Mouse (Mus musculus): ENCODE results near the gene Rad51ap2.

Gene Rad51ap2

GRCm38 (mm10) chr12:11455549-11456194 lies at the start of gene Rad51ap2:
Rad51ap2 (plus strand) TSS chr12:11456079.
- DNase-seq, result peak; percentile 97

DNA sequence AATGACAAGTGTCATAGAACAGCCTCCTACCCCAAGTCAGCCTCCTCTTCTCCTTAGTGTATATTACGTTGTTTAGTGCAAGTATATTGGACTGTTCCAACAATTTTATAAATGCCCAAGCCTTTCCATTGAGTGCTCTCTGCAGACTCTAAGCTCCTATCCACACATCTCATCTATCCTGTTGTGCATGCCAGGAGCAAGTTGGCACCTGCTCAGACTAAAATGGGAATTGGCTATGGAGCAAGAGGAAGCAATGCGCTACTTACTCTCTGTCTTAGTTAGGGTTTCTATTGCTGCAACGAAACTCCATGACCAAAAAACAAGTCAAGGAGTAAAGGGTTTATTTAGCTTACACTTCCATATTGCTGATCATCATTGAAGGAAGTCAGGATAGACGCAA lies 48.2 kb upstream of the Rad51ap2 start:
- DNase-seq, result no peak

DNA sequence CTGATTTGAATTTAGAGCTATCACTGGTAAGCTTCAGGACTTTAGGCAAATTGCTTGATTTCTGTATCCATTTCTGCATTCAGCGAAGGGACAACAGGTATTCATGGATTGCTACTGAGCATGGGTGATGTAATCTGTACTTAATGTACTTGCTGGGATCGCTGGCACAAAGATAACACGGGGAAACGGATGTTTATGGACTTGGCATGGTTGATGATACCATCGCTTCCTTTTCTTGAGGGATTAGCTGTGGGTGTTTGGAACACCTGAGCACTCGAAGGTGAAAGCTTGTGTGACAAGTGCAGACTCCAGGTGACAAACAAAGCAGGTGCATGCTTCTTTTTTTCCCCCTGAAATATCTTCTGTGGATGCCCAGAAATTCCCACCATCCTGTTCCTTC lies 37.8 kb upstream of the Rad51ap2 start:
- DNase-seq, result peak; percentile 56

- DNase-seq, result no peak
Observed at GRCm38 (mm10) chr12:11427396-11427795, 28.5 kb upstream of the Rad51ap2 start.

DNA sequence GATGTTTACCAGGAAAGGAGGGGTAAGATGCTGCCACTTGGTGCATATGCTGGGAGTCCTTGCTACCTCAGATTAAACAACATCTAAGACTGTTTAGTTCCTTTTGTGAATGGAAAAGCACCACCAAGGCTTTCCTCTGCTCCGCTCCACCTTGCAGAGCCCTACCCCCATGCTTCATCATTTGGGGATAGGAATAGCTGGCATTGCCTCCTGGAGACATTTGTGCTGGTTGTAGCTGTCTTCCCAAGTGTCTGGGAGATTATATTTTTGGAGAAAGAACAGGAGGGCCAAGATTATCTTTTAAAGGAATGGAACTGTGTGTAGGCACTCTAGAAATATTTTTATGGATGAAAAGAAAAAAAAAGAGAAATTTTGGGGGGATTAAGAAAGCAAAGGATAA lies 22.8 kb upstream of the Rad51ap2 start:
- no peak for DNase-seq

DNA sequence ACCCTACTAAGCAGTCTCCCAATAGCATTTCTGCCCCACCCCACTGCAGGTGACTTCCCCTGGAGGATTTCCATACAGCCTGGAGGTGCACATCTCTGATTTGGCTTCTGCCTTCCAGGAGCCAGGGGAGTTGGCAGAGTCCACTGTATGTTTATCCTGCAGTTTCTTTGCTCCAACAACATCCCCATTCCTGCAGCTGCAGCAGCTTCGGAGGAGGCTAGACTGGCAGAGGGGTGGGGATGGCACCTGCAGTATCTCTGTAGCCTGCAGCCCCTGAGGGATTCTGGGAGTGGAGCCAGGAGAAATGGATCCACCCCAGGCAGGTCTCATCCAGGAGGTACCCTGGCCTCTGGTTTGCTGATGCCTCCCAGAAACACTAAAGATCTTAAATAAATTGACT lies 22.2 kb upstream of the Rad51ap2 start:
- DNase-seq, result peak; percentile 68

GRCm38 (mm10) chr12:11434446-11434845 lies 21.4 kb upstream of the Rad51ap2 start:
- DNase-seq, result peak; percentile 58

- peak; percentile 33 for DNase-seq
Observed at GRCm38 (mm10) chr12:11435246-11436022, 20.4 kb upstream of the Rad51ap2 start.

- peak; percentile 50 for DNase-seq
Observed at GRCm38 (mm10) chr12:11436023-11436350, 19.9 kb upstream of the Rad51ap2 start.

GRCm38 (mm10) chr12:11436497-11437265 lies 19.2 kb upstream of the Rad51ap2 start, which contains the start of gene Vsnl1:
Vsnl1 (minus strand) TSS chr12:11436613.
- peak; percentile 96 for DNase-seq

GRCm38 (mm10) chr12:11437266-11437906 lies 18.5 kb upstream of the Rad51ap2 start:
- DNase-seq, result peak; percentile 93

DNA sequence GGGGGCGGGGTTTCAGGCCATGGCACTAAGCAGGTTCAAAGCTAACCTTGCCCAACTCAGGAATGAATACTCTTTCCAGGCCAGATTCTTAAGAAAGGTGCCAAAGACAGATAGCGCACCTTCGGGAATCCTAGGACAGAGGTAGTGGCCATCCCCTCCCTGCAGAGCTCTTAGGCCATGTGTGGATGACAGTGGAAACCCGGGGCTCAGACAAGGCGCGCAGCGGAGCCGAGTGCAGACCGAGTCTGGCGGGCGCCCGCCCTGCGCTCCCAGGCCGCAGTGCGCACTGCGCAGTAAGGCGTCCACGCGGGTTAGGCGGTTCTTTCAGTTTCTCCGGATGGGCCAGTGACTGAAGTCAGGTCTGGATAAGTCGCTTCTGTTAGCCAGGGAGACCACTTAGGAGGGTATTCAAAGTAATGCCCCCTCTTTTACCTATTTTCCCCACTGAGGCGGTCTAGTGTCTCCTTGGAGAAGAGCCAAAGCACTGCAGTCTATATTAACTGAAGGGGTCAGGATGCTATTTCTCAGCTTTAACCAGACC lies 17.9 kb upstream of the Rad51ap2 start:
- DNase-seq, result peak; percentile 74

DNA sequence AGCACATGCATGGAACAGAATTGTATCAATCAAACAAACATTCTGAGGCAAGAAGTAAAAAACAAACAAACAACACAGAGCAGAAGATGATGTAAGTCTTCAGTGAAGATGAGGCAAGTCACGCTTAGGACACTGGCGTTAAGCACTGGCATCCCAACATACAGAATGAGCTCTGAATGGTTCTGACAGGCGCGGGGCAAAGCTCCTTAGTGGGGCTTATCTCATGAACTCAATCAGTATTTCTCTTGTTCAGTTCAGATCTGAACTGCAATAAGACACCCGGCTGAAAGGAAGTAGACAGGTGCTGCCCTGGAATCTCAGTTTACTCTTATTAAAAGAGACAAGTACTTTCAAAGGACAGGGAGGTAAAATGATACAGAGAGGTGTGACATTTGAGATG lies 1.7 kb upstream of the Rad51ap2 start:
- DNase-seq, result no peak

GRCm38 (mm10) chr12:11456213-11456612 lies 334 bp downstream of the Rad51ap2 start:
- no peak for DNase-seq

- no peak for DNase-seq
Observed at GRCm38 (mm10) chr12:11456632-11457031, 753 bp downstream of the Rad51ap2 start.

Measured in cerebellum, adult 11-12 months (tissue).